11 mouse cellular contexts compared by ENCODE assay signal in genomic region chr16:5471321-5471720, GRCm38 (mm10).
DNase-seq lines count a peak whose midpoint lies in the region; ATAC-seq and TF ChIP-seq lines count a peak whose summit lies in the region.
"Had no signal": no experiment of that assay in that cellular context is flagged by ENCODE, and none has a peak within 500 bp of the region (broad histone marks: within the 10 kb centered on the region; RNA-seq: fewer than 3 reads in every experiment).

No protein-coding gene starts in this region.

- no peak overlapping the region for H3K27ac ChIP-seq in forebrain, embryonic 10.5 days
- no peak overlapping the region for H3K27ac ChIP-seq in forebrain, embryonic 15.5 days (replicated peaks)
- no peak overlapping the region for H3K27ac ChIP-seq in embryonic facial prominence, embryonic 10.5 days (replicated peaks)
- no peak overlapping the region for H3K27ac ChIP-seq in limb, embryonic 14.5 days (replicated peaks; ENCODE audit: low read depth, low read length)
- H3K27ac ChIP-seq in testis, adult 2 months (ENCODE audit: control insufficient read depth, insufficient read depth, low read depth, low read length) = no peak overlapping the region
- H3K27ac ChIP-seq: heart, embryonic 15.5 days had no signal

- no peak overlapping the region for H3K4me3 ChIP-seq in forebrain, embryonic 10.5 days
- no peak overlapping the region for H3K4me3 ChIP-seq in forebrain, embryonic 15.5 days
- no peak overlapping the region for H3K4me3 ChIP-seq in embryonic facial prominence, embryonic 10.5 days
- no peak overlapping the region for H3K4me3 ChIP-seq in limb, embryonic 14.5 days (replicated peaks; ENCODE audit: low read length)
- H3K4me3 ChIP-seq in testis, adult 2 months (ENCODE audit: control insufficient read depth, low read depth, low read length) = no peak overlapping the region
- H3K4me3 ChIP-seq: heart, embryonic 15.5 days; myocyte had no signal

- TF ChIP-seq CTCF in testis, adult 2 months (IDR thresholded peaks at IDR 0.05; ENCODE audit: control insufficient read depth, insufficient read depth, insufficient replicate concordance, low read depth, low read length) = peak; percentile 47; the same call in 1 of the 2 replicates

- no peak for TF ChIP-seq POLR2A in limb, embryonic 14.5 days (IDR thresholded peaks at IDR 0.05; ENCODE audit: borderline replicate concordance, extremely low read depth, insufficient read depth, insufficient read length)
- TF ChIP-seq POLR2A in testis, adult 2 months (IDR thresholded peaks at IDR 0.05; ENCODE audit: control insufficient read depth, low read depth, low read length) = no peak

- peaks cover 10% of the 10 kb centered on the region for H3K27me3 ChIP-seq in forebrain, embryonic 10.5 days (ENCODE audit: poor library complexity, severe bottlenecking)
- H3K27me3 ChIP-seq in forebrain, embryonic 15.5 days = no peaks in the 10 kb centered on the region
- peaks cover 5% of the 10 kb centered on the region for H3K27me3 ChIP-seq in embryonic facial prominence, embryonic 10.5 days (replicated peaks; ENCODE audit: low read depth, poor library complexity, severe bottlenecking)
- H3K27me3 ChIP-seq in limb, embryonic 14.5 days (ENCODE audit: control insufficient read depth, insufficient read depth, low read length) = no peaks in the 10 kb centered on the region
- no peaks in the 10 kb centered on the region for H3K27me3 ChIP-seq in testis, adult 2 months (ENCODE audit: control insufficient read depth, insufficient read depth, low read length)

- H3K36me3 ChIP-seq in forebrain, embryonic 10.5 days (replicated peaks) = no peaks in the 10 kb centered on the region
- no peaks in the 10 kb centered on the region for H3K36me3 ChIP-seq in forebrain, embryonic 15.5 days
- no peaks in the 10 kb centered on the region for H3K36me3 ChIP-seq in embryonic facial prominence, embryonic 10.5 days (replicated peaks)
- no peaks in the 10 kb centered on the region for H3K36me3 ChIP-seq in limb, embryonic 14.5 days (ENCODE audit: control insufficient read depth, insufficient read depth, low read length)
- H3K36me3 ChIP-seq in testis, adult 2 months (ENCODE audit: control insufficient read depth, insufficient read depth, low read length) = no peaks in the 10 kb centered on the region
- H3K36me3 ChIP-seq: G1E; heart, embryonic 15.5 days had no signal

- no peak overlapping the region for H3K4me2 ChIP-seq in forebrain, embryonic 15.5 days (replicated peaks)
- no peak overlapping the region for H3K4me2 ChIP-seq in limb, embryonic 14.5 days (replicated peaks; ENCODE audit: low read depth, low read length, severe bottlenecking)
- H3K4me2 ChIP-seq: heart, embryonic 15.5 days had no signal

- no peak for ATAC-seq in forebrain, embryonic 15.5 days (replicated peaks)
- ATAC-seq in limb, embryonic 14.5 days (ENCODE audit: low FRiP score, low read depth) = no peak

- H3K9ac ChIP-seq in forebrain, embryonic 15.5 days (replicated peaks) = no peak overlapping the region
- no peak overlapping the region for H3K9ac ChIP-seq in limb, embryonic 14.5 days (ENCODE audit: low read depth, low read length, severe bottlenecking)
- H3K9ac ChIP-seq: heart, embryonic 15.5 days had no signal

- WGBS in forebrain, embryonic 10.5 days = 14% methylated on average over 5 of the region's 5 CpGs
- WGBS in forebrain, embryonic 15.5 days = 17% methylated on average over 5 of the region's 5 CpGs
- 19% methylated on average over 5 of the region's 5 CpGs for WGBS in embryonic facial prominence, embryonic 10.5 days
- 19% methylated on average over 5 of the region's 5 CpGs for WGBS in limb, embryonic 14.5 days

- H3K9me3 ChIP-seq in forebrain, embryonic 10.5 days = no peaks in the 10 kb centered on the region
- no peaks in the 10 kb centered on the region for H3K9me3 ChIP-seq in forebrain, embryonic 15.5 days
- H3K9me3 ChIP-seq in embryonic facial prominence, embryonic 10.5 days = no peaks in the 10 kb centered on the region
- no peaks in the 10 kb centered on the region for H3K9me3 ChIP-seq in limb, embryonic 14.5 days (ENCODE audit: control insufficient read depth, low read length)
- H3K9me3 ChIP-seq: heart, embryonic 15.5 days had no signal

- H3K4me1 ChIP-seq in forebrain, embryonic 10.5 days = peaks cover 38% of the 10 kb centered on the region
- peaks cover 28% of the 10 kb centered on the region for H3K4me1 ChIP-seq in forebrain, embryonic 15.5 days
- peaks cover 17% of the 10 kb centered on the region for H3K4me1 ChIP-seq in embryonic facial prominence, embryonic 10.5 days
- H3K4me1 ChIP-seq in limb, embryonic 14.5 days (ENCODE audit: control insufficient read depth, insufficient read depth, low read length) = no peaks in the 10 kb centered on the region
- peaks cover 2% of the 10 kb centered on the region for H3K4me1 ChIP-seq in testis, adult 2 months (ENCODE audit: control insufficient read depth, insufficient read depth, low read length)

- DNase-seq in forebrain, embryonic 10.5 days (ENCODE audit: extremely low spot score, low spot score) = peak; percentile 67
- peak; percentile 11 to 21 for DNase-seq in lung, adult 18-20 months
- no peak for DNase-seq in lung, postnatal 25 days (ENCODE audit: low spot score)
- DNase-seq in adrenal gland, postnatal 10 days = peak; percentile 69
- peak; percentile 64 for DNase-seq in embryonic facial prominence, embryonic 10.5 days (ENCODE audit: low spot score)
- peak; percentile 48 for DNase-seq in limb, embryonic 14.5 days (ENCODE audit: low spot score)
